In genomic region chr14:45092327-45092726, GRCm38 (mm10) we compare ENCODE assay signal across 19 mouse cellular contexts.
DNase-seq lines count a peak whose midpoint lies in the region; ATAC-seq and TF ChIP-seq lines count a peak whose summit lies in the region.
"Had no signal": no experiment of that assay in that cellular context is flagged by ENCODE, and none has a peak within 500 bp of the region (broad histone marks: within the 10 kb centered on the region; RNA-seq: fewer than 3 reads in every experiment).

No protein-coding gene starts in this region.

- WGBS in hindbrain, embryonic 16.5 days, result 93% methylated on average over 3 of the region's 3 CpGs

- peaks cover 6 to 14% of the 10 kb centered on the region in 2 experiments for H3K4me1 ChIP-seq in CH12.LX (ENCODE audit: control insufficient read depth in 1 of 2, insufficient read depth in 2 of 2)
- H3K4me1 ChIP-seq in hindbrain, embryonic 16.5 days (ENCODE audit: control insufficient read depth, insufficient read depth, low read depth, low read length), result no peaks in the 10 kb centered on the region
- H3K4me1 ChIP-seq: embryonic facial prominence, embryonic 13.5 days; hindbrain, embryonic 12.5 days; liver, embryonic 13.5 days; neural tube, embryonic 15.5 days had no signal

- H3K79me2 ChIP-seq in CH12.LX (replicated peaks; ENCODE audit: control insufficient read depth, extremely low read depth, insufficient read depth, poor library complexity, severe bottlenecking), result no peaks in the 10 kb centered on the region

- in situ Hi-C loops in CH12.LX (cut with MboI; ENCODE audit: low pct_ligation_motif_present, low pct_unique_long_range_greater_than_20kb, low sequenced_read_pairs), result no loop called here

- intact Hi-C loops in gastrocnemius, postnatal 14 days (cut with DNase I; ENCODE audit: low total_unique reads), result no loop called here

- H3K36me3 ChIP-seq in CH12.LX (replicated peaks in 1 of 2; ENCODE audit: control insufficient read depth in 1 of 2, insufficient read depth in 1 of 2, low read length in 1 of 2), result no peaks in the 10 kb centered on the region
- no peaks in the 10 kb centered on the region for H3K36me3 ChIP-seq in hindbrain, embryonic 16.5 days (ENCODE audit: control insufficient read depth, insufficient read depth, low read length)
- H3K36me3 ChIP-seq: embryonic facial prominence, embryonic 13.5 days; hindbrain, embryonic 12.5 days; liver, embryonic 13.5 days; neural tube, embryonic 15.5 days had no signal

- H3K27ac ChIP-seq in CH12.LX (ENCODE audit: insufficient read depth, low read depth), result no peak overlapping the region
- no peak overlapping the region for H3K27ac ChIP-seq in hindbrain, embryonic 16.5 days (ENCODE audit: low read depth, low read length)
- H3K27ac ChIP-seq: embryonic facial prominence, embryonic 13.5 days; hindbrain, embryonic 12.5 days; liver, embryonic 13.5 days; neural tube, embryonic 15.5 days had no signal

- TF ChIP-seq POLR2A in CH12.LX (IDR thresholded peaks at IDR 0.05; ENCODE audit: low read depth, low read length), result no peak

- no peaks in the 10 kb centered on the region for H3K27me3 ChIP-seq in CH12.LX (replicated peaks)
- no peaks in the 10 kb centered on the region for H3K27me3 ChIP-seq in hindbrain, embryonic 16.5 days (replicated peaks; ENCODE audit: control insufficient read depth, insufficient read depth, low read length)
- H3K27me3 ChIP-seq: embryonic facial prominence, embryonic 13.5 days; hindbrain, embryonic 12.5 days; liver, embryonic 13.5 days; neural tube, embryonic 15.5 days had no signal

- no peak for TF ChIP-seq EP300 in CH12.LX (IDR thresholded peaks at IDR 0.05; ENCODE audit: low read length)

- TF ChIP-seq CTCF in CH12.LX (conservative IDR thresholded peaks at IDR 0.05 in 1 of 2, IDR thresholded peaks at IDR 0.05 in 1 of 2; ENCODE audit: low read depth in 2 of 2, low read length in 2 of 2), result no peak

- dilution Hi-C loops in CH12.LX (cut with MboI; ENCODE audit: extremely low pct_ligation_motif_present, extremely low pct_unique_long_range_greater_than_20kb, low sequenced_read_pairs), result no loop called here

- ATAC-seq in hematopoietic stem cell, adult 5-6 weeks (replicated peaks in 1 of 2; ENCODE audit: insufficient read depth in 1 of 2, low FRiP score in 2 of 2, low TSS enrichment in 1 of 2, low read depth in 1 of 2, poor library complexity in 2 of 2, severe bottlenecking in 2 of 2), result peak; percentile 91 to 96
- peak; percentile 90 for ATAC-seq in neutrophil, adult 5-6 weeks (ENCODE audit: extremely low read depth, insufficient number of reproducible peaks, low FRiP score, poor library complexity, severe bottlenecking)
- ATAC-seq in hindbrain, embryonic 16.5 days, result no peak
- ATAC-seq: forebrain, postnatal 0 days; intestine, postnatal 0 days had no signal

- H3K4me2 ChIP-seq in CH12.LX (ENCODE audit: insufficient read depth, low read depth, poor library complexity, severe bottlenecking), result no peak overlapping the region
- H3K4me2 ChIP-seq in hindbrain, embryonic 16.5 days (ENCODE audit: low read length), result no peak overlapping the region
- H3K4me2 ChIP-seq: embryonic facial prominence, embryonic 13.5 days; hindbrain, embryonic 12.5 days; liver, embryonic 13.5 days; midbrain, embryonic 11.5 days; neural tube, embryonic 15.5 days had no signal

- no peak for TF ChIP-seq RAD21 in CH12.LX (IDR thresholded peaks at IDR 0.05; ENCODE audit: low read depth, low read length)

- H3K9me3 ChIP-seq in CH12.LX (replicated peaks; ENCODE audit: low read length), result peaks cover 2% of the 10 kb centered on the region
- H3K9me3 ChIP-seq in hindbrain, embryonic 16.5 days (ENCODE audit: control insufficient read depth, low read length), result no peaks in the 10 kb centered on the region
- H3K9me3 ChIP-seq: embryonic facial prominence, embryonic 13.5 days; hindbrain, embryonic 12.5 days; liver, embryonic 13.5 days; neural tube, embryonic 15.5 days had no signal

- no peak overlapping the region for H3K9ac ChIP-seq in CH12.LX (ENCODE audit: insufficient read depth, low read depth)
- no peak overlapping the region for H3K9ac ChIP-seq in hindbrain, embryonic 16.5 days (ENCODE audit: low read depth, low read length)
- H3K9ac ChIP-seq: embryonic facial prominence, embryonic 13.5 days; forebrain, postnatal 0 days; hindbrain, embryonic 12.5 days; liver, embryonic 13.5 days; neural tube, embryonic 15.5 days had no signal

- DNase-seq in lung, postnatal 36 days, result peak; percentile 35
- no peak for DNase-seq in lung, adult 18-20 months
- peak; percentile 47 for DNase-seq in CH12.LX (ENCODE audit: extremely low read depth)
- DNase-seq in gastrocnemius, adult 18-20 months (ENCODE audit: low spot score), result no peak
- DNase-seq in gastrocnemius, postnatal 14 days, result no peak
- DNase-seq: adrenal gland, postnatal 10 days; cerebellum, adult 2 months; forebrain, postnatal 0 days; liver, embryonic 13.5 days; spleen, adult 18-20 months; thymus, postnatal 25 days had no signal

- no peak overlapping the region for H3K4me3 ChIP-seq in CH12.LX (replicated peaks in 1 of 3; ENCODE audit: low read depth in 2 of 3, low read length in 2 of 3, poor library complexity in 1 of 3)
- no peak overlapping the region for H3K4me3 ChIP-seq in hindbrain, embryonic 16.5 days (ENCODE audit: low read length)
- H3K4me3 ChIP-seq: embryonic facial prominence, embryonic 13.5 days; hindbrain, embryonic 12.5 days; liver, embryonic 13.5 days; neural tube, embryonic 15.5 days had no signal

TF ChIP-seq in CH12.LX, 34 proteins besides CTCF, POLR2A, EP300 and RAD21:
- TF ChIP-seq ZNF384 (IDR thresholded peaks at IDR 0.05; ENCODE audit: low read depth, low read length) (no peak), JUND (conservative IDR thresholded peaks at IDR 0.05; ENCODE audit: low read depth, low read length) (no peak), MYC (IDR thresholded peaks at IDR 0.05; ENCODE audit: low read depth, low read length) (no peak), TBP (conservative IDR thresholded peaks at IDR 0.05; ENCODE audit: low read depth, low read length) (no peak), HCFC1 (IDR thresholded peaks at IDR 0.05; ENCODE audit: low read depth, low read length) (no peak), IRF4 (IDR thresholded peaks at IDR 0.05; ENCODE audit: low read depth, low read length) (no peak), UBTF (IDR thresholded peaks at IDR 0.05; ENCODE audit: low read depth, low read length) (no peak), RCOR1 (conservative IDR thresholded peaks at IDR 0.05; ENCODE audit: low read depth, low read length) (no peak), NRF1 (IDR thresholded peaks at IDR 0.05; ENCODE audit: low read depth, low read length) (no peak), E2F4 (IDR thresholded peaks at IDR 0.05; ENCODE audit: insufficient replicate concordance, low read depth, low read length) (no peak)

Comparison
In these comparisons a context has a peak if more than half of its experiments do, and no peak if none do; other contexts are left out.
1. DNase-seq: peak in lung, postnatal 36 days (single experiment) and CH12.LX (single experiment); none in lung, adult 18-20 months (0 of 2), gastrocnemius, adult 18-20 months (single experiment) and gastrocnemius, postnatal 14 days (single experiment).